Mouse (Mus musculus) testis, postnatal 10 days (tissue): ENCODE measurements at regions not wholly inside any gene's neighbourhood (a gene's known extent, or its start where the extent isn't known, plus 50 kb on each side); places are given as distances from the start of the nearest gene placed in this dataset.

Source experiments
- DNase-seq: peaks from one replicate; pipeline ENCODE4 v3.0.0; 2021; ENCODE audit warnings: low spot score

DNA sequence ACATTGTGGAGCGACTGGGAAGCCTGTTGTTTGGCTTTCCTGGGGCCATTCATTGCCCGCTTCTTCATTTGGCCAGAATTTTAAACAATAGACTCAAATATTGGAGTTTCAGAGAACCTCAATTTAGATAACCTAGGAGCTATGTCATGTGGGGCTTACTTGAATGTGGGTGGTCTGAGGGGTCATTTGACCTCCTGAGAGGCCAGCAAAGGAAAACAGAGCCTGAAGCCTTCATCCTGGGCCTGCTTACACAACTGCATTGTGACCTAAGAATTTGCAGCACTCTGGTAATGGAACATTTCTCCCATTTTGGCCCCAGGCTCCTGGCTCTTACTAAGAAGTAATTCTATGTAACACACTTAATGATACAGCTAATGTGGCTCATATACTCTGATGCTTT, 348.2 kb downstream of the Fat4 start:
- no peak for DNase-seq

DNA sequence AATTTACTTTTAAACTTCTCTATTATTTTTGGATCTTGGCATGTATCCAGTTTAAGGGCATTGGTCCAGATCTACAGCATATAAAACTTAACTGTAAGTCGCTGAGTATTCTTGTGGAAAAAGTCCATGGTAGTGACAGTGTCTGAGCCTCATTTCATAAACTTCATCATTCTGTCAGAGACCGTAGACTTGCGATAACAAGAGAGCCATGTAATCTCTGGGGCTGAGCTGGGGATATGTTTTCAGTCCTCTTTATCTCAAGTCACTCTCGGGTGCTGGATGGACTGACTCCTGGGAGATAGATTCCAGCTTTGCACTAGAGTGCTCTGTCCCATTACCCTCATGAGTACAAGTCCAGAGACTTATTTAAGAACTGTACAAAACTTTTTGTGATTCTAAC, 362.0 kb downstream of the Fat4 start:
- DNase-seq = no peak

DNA sequence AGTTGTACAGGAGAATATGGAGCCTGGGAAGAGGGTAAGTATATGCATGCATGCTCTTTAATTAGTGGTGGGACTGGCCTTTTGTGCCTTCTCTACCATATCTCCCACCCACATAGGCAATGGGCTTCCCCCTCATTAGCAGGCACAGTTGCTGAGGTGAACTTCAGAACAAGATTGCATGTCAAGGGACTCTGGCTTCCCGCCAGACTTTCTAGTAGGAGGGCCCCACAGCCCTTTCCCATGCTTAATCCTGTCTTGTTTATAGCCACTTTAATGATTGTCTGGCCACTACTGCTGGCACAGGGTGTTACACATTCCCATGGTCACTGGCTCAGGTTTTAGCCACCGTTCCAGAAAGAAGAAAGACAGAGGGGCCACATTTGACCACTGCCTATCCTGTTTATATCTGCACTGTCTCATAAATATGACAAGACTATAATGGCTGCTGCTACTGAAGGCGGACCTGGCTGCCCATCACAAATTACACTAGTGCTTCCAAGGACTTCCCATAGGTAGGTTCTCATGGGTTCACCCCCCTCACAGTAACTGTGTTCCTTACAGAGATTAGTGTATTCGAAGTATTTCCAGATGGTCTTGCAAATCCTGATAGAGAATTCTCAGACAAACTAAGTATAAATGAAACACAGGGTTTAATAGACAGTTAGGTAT, 362.6 kb downstream of the Fat4 start:
- peak; percentile 46 for DNase-seq

DNA sequence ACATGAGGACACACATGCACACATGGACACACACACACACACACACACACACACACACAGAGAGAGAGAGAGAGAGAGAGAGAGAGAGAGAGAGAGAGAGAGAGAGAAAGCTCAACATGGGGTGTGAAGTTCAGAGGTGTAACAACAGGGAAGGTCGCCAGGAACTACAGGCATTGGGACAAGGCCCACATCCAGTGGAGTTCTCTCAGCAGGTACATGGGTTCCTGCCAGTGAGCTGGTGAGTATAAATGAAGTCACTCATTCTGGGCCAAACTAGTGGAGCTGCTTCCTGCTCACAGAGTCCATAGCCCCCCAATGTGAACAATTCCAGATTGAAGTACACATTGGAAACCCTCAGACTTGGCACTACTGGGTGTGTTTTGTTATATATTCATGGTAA, 366.3 kb downstream of the Fat4 start:
- no peak for DNase-seq

DNA sequence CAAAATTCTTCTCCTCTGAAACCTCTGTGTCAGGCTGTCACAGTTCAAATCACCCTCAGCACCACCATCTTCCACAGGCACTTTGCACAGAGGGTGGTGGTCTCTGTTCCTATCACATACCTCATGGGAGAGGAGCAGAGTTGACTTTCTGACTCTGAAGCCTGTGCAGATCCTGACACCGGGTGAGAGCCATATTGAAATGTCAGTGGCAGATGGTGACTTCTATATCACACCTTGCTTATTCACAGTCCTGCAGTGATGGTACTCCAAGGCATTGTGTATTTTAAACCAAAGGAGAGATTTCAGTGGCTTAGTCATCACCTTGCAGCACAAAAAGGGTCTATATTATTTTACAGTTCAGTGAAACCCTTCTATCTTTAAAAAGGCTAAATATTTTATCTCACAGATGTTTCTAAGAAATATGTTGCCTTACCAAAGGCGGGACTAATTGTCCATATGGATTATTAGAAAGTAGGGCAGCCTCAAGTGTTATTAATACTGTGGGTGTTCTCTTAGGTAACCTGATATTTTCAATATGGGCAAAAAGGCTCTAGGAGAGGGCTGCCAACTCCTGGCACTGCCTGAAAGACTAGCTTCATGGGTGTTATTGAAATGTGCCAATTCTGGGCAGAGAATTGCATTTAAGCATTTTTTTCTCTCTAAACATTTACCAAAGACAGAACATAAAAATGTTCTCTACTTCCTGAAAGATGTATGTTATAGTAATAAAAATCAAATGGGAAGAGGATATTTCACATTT, 378.1 kb downstream of the Fat4 start:
- no peak for DNase-seq

DNA sequence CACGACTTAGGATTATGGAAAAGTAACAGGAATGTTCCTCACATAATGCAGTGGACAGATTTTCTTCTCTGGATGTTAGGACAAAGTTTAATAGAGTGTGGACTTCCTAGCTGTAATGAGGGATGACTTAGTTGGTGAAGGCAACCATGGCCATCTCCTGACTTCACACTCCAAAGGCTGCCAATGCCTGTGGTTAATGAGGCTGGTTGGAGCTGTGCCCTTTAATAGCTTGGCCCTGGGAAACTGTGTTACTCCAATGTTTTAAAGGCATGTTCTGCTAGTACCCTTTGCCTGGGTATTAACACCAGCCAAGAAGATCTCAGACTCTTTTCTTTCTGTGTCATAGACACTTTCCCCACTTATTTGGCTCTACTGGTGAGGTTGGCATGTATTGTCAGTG, 378.9 kb downstream of the Fat4 start:
- no peak for DNase-seq

DNA sequence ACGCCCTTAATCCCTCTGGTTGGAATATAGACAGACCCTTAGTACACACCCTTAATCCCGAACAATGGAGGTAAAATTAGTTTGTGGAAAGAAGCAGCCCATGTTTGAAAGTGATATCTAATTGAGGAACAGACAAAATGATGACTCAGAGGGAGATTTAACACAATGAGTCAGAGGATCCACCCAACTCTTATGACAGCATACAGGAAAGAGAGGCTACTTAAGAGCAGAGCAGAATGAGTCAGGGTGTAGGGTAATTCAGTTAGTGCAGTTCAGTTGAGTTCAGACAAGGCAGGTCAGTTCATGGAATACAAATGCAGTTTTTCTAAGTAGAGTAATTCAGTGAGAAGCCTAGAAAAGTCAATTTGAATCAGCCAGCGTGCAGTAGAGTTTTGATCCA, 382.6 kb downstream of the Fat4 start:
- no peak for DNase-seq

DNA sequence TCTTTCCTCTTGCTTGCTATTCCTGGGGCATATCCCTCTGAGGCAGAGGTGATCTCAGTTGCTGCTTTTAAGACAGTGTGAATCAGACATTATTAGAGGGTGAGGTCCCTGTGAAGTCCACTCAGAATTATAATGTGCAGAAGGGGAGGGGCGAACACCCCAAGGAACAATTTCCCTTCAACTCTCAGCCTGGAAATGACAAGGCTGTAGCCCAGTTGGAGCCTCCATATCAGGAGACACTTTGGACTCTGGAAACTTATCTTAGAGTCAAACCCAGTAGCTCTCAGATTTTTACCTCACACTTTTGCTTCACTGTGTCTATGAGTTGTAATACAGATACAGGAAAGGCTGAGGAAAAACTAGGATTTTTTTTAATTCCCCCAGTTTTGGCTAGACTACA, 385.9 kb downstream of the Fat4 start:
- no peak for DNase-seq

DNA sequence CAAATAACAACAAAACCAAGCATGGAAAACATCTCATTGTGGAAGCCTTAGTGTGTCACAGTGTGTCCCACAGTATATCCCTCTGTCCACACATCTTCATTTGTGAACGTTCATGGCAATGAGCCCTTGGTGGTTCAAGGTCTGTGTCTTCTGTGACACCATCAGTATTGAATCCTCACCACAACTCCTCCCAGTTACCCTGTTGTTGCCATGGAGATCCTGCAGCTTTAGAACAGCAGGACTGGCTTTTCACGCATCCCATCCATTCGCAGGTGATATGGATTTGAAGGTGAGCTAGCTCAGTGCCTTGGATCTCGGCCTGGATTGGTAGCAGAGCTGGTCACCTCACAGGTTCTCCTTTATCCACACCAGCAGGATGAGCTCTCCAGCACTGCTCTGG, 390.2 kb downstream of the Fat4 start:
- no peak for DNase-seq

DNA sequence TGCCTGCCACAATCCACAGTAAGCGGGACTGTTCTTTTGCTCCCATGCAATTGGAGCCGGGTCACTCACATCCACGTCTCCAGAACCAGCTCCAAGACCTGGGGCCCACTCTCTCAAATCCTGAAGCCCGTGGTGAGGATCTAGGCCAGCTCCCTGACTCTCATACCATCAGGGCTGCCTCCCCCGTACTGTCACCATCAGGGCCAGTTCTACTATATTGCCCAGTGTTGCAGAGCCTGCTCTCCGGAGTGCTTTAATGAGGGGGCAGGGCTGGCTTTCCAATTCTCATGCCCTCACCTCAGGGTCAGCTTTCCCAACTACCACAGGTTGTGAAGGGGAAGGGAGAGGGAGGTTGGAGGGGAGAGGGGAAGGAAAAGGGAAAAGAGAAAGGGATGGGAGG, 390.6 kb downstream of the Fat4 start:
- no peak for DNase-seq

DNA sequence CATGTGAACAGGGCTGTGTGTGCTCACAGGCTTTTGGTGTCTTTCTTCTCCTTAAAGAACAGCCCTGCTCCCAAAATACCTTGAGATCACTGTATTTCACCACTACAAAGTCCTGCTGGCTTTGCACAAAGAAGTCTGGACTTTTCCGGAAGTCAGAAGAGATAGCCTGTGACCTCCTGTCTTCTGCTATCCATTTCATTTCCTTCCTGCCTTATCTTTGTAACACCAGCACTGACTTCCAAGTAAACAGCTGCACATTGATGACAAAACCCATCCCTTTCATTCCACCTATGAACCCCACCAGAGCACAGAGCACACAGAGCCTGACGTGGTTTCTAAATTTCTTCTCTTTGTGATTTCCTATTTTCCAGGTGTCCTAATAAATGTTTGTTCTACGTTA, 408.5 kb downstream of the Fat4 start:
- DNase-seq = no peak

DNA sequence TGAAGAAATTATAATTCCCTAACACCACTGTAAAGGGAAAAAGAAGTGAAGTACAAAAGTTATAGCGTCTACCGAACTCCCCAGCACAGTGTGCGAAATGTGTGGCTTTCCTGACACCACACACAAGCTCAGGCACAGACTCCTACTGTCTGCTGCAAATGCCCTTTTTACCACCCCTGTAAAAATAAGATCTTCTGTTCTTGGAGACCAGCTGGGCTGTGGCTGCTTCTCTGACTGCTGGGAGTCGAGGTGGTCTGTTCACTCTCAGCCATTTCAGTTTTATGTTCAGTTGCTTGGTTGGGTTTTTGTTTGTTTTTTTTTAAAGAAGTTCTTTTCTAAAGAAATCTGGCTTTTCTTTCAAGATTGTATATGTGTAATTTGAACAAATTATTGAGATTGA, 409.5 kb downstream of the Fat4 start:
- DNase-seq = no peak

DNA sequence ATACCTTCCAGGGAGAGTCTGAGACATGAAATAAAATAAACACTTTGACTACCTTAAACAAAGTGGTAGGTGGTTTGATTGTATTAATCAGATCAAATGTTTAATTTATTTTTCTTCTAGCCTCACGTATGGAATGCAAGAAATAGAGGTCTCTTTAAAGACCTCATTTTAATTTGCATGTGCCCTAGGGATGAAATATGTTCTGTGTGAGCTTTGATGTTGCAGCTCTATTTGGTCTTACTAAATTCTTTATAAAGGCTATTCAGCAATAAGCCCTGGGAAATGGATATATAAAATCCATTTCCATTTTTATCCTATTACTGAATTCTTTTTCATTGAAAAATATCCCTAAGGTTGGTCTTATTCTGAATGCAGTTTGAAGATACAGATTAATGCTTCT, 422.7 kb downstream of the Fat4 start:
- no peak for DNase-seq

DNA sequence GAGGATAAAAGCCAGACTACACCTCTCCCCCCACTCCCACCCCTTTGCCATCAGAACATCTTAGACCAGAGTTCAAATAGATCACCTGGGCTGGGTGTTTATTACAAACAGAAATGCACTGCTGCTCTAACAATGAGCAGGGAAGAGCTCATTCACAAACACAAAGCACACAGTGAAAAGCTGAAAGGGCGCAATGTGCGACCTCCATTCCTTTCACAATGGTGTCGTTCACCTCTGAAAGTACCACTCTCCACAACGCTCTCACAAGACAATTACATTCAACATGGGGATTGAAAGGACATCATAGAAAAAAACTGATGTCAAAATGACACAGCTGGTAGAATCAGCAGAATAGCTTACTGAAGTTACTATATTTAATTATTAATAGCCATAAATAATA, 426.8 kb downstream of the Fat4 start:
- DNase-seq = no peak

DNA sequence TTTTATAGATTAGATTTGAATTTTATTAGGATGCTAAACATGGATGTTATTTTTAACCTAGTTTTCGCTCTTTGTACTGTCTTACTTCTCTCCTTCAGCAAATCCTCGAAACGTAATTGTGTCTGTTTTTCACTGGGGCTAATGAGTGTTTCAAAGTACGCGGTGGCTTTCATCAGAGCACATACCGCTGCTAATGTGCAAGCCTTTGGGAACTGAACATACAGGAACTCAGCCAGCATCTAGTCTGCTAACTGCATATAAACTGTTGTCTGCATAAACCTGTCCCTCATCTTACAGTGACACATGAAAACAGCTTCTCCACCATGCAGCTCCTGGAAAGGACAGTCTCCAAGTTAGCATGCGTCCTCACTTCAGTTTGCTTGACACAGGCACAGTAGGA, 434.1 kb downstream of the Fat4 start:
- DNase-seq = no peak

DNA sequence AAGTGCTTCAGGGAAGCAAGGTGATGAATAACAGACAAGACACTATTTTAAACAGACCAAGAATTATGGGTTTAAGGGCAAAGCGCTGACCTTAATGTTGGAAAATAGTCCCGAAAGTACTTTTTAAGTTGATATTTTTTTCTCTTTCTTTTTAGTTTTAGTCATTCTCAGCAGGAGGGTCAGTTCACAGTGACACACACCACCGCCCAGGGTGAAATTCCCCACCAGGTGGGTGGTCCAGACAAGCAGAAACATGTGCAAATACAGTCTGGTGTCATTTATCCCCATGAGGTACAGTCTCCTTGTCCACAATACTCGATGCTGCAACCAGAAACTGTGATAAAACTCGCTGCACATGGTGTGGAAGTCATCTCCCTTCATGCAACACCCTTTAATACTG, 435.5 kb downstream of the Fat4 start:
- DNase-seq = no peak

DNA sequence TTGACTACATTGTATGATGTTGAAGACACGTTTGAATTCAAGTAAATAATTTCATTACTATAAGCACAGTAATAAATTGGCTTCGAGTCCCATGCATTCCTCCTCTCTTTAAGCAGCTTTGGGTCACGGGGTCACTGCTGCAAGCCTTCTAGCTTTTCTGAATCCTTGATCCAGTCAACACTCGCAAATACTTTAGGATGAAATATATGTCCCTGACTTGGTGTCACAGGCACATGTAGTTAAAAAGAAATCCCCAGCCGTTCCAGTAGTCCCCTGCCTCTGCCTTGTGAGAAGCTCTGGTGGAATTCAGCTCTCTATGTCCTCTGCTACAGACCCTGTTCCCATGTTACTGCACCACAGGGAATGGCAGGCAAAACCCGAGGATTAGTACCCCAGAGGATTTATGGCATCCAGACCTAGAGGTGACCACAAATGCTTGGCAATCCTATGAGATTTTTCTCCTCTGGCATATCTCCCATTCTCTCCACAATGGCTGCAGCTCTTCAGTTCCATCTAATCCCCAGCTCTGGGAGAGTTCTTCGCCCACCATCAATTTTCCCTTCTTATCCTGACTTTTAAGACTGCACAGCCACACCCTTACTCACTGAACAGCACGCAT, 449.0 kb downstream of the Fat4 start:
- DNase-seq = no peak

DNA sequence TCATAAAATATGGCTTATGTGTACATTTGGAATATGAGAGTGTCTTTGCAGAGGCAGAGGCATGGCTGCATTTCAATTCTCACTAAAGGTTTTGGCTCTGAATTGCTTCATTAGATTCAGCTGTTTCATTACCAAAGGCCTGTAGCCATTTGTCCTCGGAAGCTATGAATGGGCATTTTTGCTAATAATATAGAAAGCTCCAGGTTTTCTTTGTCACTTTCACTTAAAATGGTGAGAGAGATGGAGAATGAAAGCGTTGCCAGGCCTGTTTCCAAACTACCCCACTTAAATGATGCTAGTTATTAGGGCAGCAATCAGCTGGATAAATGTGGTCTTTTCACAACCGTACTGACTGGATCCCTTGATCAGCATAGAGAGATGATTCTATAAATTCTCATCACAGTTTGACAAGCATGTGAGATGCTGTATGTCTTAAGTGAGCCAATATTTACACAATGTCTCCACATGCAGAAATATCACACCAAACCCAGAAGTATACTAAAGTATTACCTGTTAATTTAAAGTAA, 454.5 kb downstream of the Fat4 start:
- no peak for DNase-seq

DNA sequence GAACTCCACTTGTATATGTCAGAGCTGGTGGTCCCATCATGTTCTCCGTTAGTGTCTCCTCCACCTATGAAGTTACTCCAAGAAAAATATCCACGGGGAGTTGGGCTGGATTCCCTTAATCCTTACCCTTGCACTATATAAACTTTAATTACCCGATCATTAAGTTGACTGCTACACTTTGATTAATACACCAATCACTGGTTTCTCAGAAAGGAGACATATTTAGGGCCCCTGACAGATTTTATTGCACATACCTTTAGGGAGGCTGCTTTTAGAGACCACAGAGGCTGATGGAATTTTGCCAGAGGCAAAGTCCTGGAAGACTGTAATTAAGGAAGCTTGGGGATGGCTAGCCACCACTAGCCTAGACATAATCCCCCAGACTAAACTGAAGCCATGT, 457.3 kb downstream of the Fat4 start:
- no peak for DNase-seq

DNA sequence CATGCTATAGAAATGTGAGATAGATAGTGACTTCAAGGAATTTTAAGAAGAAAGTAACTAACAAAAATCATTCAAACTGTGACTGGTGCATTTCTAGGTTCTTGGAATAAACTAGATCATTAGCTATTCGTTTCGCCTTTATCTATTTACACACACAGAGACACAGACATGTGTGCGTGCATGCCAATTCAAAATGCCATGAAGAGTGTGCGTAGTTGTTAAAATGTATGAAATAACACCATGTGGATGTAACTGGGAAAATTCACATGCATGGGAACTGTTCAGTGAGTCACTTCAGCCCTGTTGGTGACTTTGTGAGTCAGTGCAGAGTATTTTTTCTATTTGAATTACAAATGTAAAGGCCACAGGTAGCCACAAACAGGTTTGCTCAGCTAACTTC, 460.8 kb downstream of the Fat4 start:
- no peak for DNase-seq

DNA sequence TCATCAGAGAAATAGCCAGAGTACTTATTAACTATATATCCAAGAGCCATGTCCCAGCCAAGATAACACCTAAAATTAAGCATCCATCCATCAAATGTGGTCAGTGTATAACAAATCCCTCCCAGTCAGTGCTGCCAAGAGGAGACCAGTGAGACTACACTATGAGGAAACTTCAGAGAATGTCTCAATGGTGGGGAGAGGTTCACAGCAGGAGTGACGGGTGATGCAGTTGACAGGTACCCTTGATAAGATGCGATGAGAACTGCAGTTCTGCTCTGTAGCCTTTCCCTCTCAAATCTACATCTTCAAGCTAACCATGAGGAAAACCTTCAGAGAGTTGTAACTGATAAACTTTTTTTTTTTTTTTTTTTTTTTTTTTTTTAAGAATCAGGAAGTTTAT, 470.3 kb downstream of the Fat4 start:
- DNase-seq = no peak

DNA sequence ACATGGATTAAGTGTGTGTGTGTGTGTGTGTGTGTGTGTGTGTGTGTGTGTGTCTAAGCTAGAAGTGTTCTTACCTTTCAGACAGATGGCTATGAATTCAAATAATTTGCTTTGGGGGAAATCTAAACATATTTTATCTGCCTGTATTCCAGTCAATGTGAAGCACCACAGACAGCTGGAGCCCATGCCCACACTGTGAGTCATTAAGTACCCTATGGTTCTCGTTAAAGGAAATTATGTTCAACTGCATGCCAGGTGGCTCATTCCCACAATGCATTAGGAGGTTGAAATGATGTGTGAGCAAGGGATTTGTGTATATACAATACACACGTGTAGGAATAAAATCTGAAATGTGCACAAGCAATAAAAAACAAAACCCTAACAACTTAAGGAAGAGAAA, 473.5 kb downstream of the Fat4 start:
- no peak for DNase-seq

DNA sequence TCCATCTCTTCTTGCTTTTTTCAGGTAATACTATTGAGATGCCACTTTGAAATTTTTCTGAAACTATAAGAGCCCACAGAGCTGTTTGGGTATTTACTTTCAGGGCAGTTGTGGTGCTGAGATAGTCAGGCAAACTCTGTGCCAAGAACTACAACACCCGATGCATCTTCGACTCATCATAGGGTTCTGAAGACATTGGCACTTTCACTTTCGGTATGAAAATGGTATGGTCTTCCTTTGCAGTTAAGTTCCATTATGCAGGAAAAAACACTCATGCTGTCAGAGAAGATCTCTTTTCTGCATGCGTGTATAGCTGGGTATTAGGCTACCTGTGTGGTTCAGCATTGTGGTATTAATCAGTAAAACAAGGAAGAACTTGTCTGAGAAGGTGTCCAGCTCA, 484.2 kb downstream of the Fat4 start:
- DNase-seq = no peak
